Mouse (Mus musculus) MEL (cell line): ENCODE results near the gene Med19.

ENCODE experiments used
- CTCF ChIP-seq, 3 experiments: IDR thresholded peaks in 2 of 3; conservative IDR thresholded peaks in 1 of 3; 2 replicates each; pipeline ENCODE4 v1.5.1; 2011 to 2012; ENCODE audit warnings: low read length in 3 of 3, low read depth in 2 of 3, mild to moderate bottlenecking in 2 of 3, improper control_type of control experiment in 1 of 3, inconsistent platforms in 1 of 3, mixed read lengths in 1 of 3, moderate library complexity in 1 of 3; ENCODE audit not compliant: control insufficient read depth in 1 of 3, insufficient read depth in 1 of 3, poor library complexity in 1 of 3, severe bottlenecking in 1 of 3
- MEF2A ChIP-seq: IDR thresholded peaks from 2 replicates; pipeline ENCODE4 v1.6.1; 2014; ENCODE audit warnings: low read depth, mild to moderate bottlenecking, inconsistent platforms, low read length, improper control_type of control experiment; ENCODE audit not compliant: poor library complexity, insufficient replicate concordance, severe bottlenecking; ENCODE audit errors: extremely low read depth
- UBTF ChIP-seq: IDR thresholded peaks from 2 replicates; pipeline ENCODE4 v1.6.1; 2012; ENCODE audit warnings: low read depth, mild to moderate bottlenecking, inconsistent platforms, low read length, improper control_type of control experiment, moderate library complexity, borderline replicate concordance; ENCODE audit not compliant: insufficient read depth

DNA sequence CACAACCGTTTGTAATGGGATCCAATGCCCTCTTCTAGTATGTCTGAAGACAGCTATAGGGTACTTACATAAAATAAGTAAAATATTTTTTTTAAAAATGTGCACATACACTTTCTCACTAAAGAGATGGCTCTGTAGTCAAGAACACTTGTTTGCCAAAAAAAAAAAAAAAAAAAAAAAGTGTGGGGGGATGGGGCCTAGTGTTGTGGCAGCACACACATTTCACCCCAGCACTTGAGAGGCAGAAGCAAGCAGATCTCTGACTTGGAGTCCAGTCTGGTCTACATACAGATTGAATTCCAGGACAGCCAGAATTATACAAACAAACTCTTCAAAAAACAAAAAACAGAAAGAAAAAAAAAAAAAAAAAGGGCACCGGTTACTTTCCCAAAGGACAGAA is 42.5 kb downstream of the Med19 start:
- TF ChIP-seq UBTF (no peak), CTCF (IDR thresholded peaks at IDR 0.05 in 2 of 3, conservative IDR thresholded peaks at IDR 0.05 in 1 of 3; ENCODE audit: control insufficient read depth in 1 of 3, insufficient read depth in 1 of 3, low read depth in 2 of 3, low read length in 3 of 3, poor library complexity in 1 of 3, severe bottlenecking in 1 of 3) (no peak), MEF2A (no peak)
